Mouse (Mus musculus): ENCODE results near the gene Olfr498. TPM values are rescaled to one million over a fixed set of nuclear protein-coding genes. Genes with fewer than 3 reads are reported as not detected.

Olfr498 gene
- polyA plus RNA-seq (2014; fragmentation: Nextera tagmentation; extraction: Ambion mirVana): not detected in 2 replicates

- H3K4me2 ChIP-seq: no peak within 1 kb of the TSS
- H3K4me3 ChIP-seq (ENCODE audit: low read depth, low read length): no peak within 1 kb of the TSS
- H3K4me1 ChIP-seq (ENCODE audit: control insufficient read depth, insufficient read depth, low read length): no peaks in the 10 kb centered on the region
- no peaks in the 10 kb centered on the region for H3K27me3 ChIP-seq (ENCODE audit: control insufficient read depth, insufficient read depth, low read length)
- WGBS (ENCODE audit: insufficient replicate concordance): 88% methylated on average over 1 of the region's 1 CpGs
- no peaks in the 10 kb centered on the region for H3K9me3 ChIP-seq (replicated peaks; ENCODE audit: control insufficient read depth, low read length)
- no peak for ATAC-seq (replicated peaks; ENCODE audit: insufficient number of reproducible peaks, low FRiP score, low TSS enrichment)
- no peak within 1 kb of the TSS for H3K9ac ChIP-seq (ENCODE audit: low read depth, low read length)
- H3K36me3 ChIP-seq (ENCODE audit: control insufficient read depth, insufficient read depth, low read length): no peaks in the 10 kb centered on the region
- no peak within 1 kb of the TSS for H3K27ac ChIP-seq (ENCODE audit: low read depth, low read length)
These were observed at the start of gene Olfr498 for GRCm38 (mm10) chr7:108465026-108465425. Olfr498 (plus strand) TSS chr7:108465326.

- ATAC-seq (replicated peaks; ENCODE audit: insufficient number of reproducible peaks, low FRiP score, low TSS enrichment): no peak
- no peak within 1 kb of the TSS for H3K4me3 ChIP-seq (ENCODE audit: low read depth, low read length)
- H3K36me3 ChIP-seq (ENCODE audit: control insufficient read depth, insufficient read depth, low read length): no peaks in the 10 kb centered on the region
- H3K4me2 ChIP-seq: no peak within 1 kb of the TSS
- H3K27ac ChIP-seq (ENCODE audit: low read depth, low read length): no peak within 1 kb of the TSS
- H3K9ac ChIP-seq (ENCODE audit: low read depth, low read length): no peak within 1 kb of the TSS
- H3K27me3 ChIP-seq (ENCODE audit: control insufficient read depth, insufficient read depth, low read length): no peaks in the 10 kb centered on the region
- no peaks in the 10 kb centered on the region for H3K4me1 ChIP-seq (ENCODE audit: control insufficient read depth, insufficient read depth, low read length)
- no peaks in the 10 kb centered on the region for H3K9me3 ChIP-seq (replicated peaks; ENCODE audit: control insufficient read depth, low read length)
- WGBS (ENCODE audit: insufficient replicate concordance): 62% methylated on average over 2 of the region's 2 CpGs
These were observed 45.0 kb upstream of the Olfr498 start, which contains the start of gene Olfr497 for GRCm38 (mm10) chr7:108420121-108420520. Olfr497 (plus strand) TSS chr7:108420421.

Other genes with a start within 250 kb of the Olfr498 start
- gene Olfr488, start 207.0 kb upstream of the Olfr498 start, polyA plus RNA-seq (2014; fragmentation: Nextera tagmentation; extraction: Ambion mirVana): not detected in 2 replicates
- gene Olfr490, start 176.4 kb upstream of the Olfr498 start, polyA plus RNA-seq (2014; fragmentation: Nextera tagmentation; extraction: Ambion mirVana): not detected in 2 replicates
- not detected in 2 replicates for gene Olfr491, start 151.9 kb upstream of the Olfr498 start, polyA plus RNA-seq (2014; fragmentation: Nextera tagmentation; extraction: Ambion mirVana)
- gene Olfr492, start 141.7 kb upstream of the Olfr498 start, polyA plus RNA-seq (2014; fragmentation: Nextera tagmentation; extraction: Ambion mirVana): not detected in 2 replicates
- not detected in 2 replicates for gene Olfr493, start 118.3 kb upstream of the Olfr498 start, polyA plus RNA-seq (2014; fragmentation: Nextera tagmentation; extraction: Ambion mirVana)
- not detected in 2 replicates for gene Olfr494, start 100.0 kb upstream of the Olfr498 start, polyA plus RNA-seq (2014; fragmentation: Nextera tagmentation; extraction: Ambion mirVana)
- gene Olfr495, start 72.2 kb upstream of the Olfr498 start, polyA plus RNA-seq (2014; fragmentation: Nextera tagmentation; extraction: Ambion mirVana): not detected in 2 replicates
- gene Olfr497, start 44.9 kb upstream of the Olfr498 start, polyA plus RNA-seq (2014; fragmentation: Nextera tagmentation; extraction: Ambion mirVana): not detected in 2 replicates
- gene Olfr502, start 59.7 kb downstream of the Olfr498 start, polyA plus RNA-seq (2014; fragmentation: Nextera tagmentation; extraction: Ambion mirVana): not detected in 2 replicates
- not detected in 2 replicates for gene Olfr503, start 79.2 kb downstream of the Olfr498 start, polyA plus RNA-seq (2014; fragmentation: Nextera tagmentation; extraction: Ambion mirVana)
- not detected in 2 replicates for gene Olfr504, start 100.5 kb downstream of the Olfr498 start, polyA plus RNA-seq (2014; fragmentation: Nextera tagmentation; extraction: Ambion mirVana)
- not detected in 2 replicates for gene Olfr506, start 145.5 kb downstream of the Olfr498 start, polyA plus RNA-seq (2014; fragmentation: Nextera tagmentation; extraction: Ambion mirVana)
- not detected in 2 replicates for gene Olfr507, start 156.5 kb downstream of the Olfr498 start, polyA plus RNA-seq (2014; fragmentation: Nextera tagmentation; extraction: Ambion mirVana)
- not detected in 2 replicates for gene Olfr508, start 164.7 kb downstream of the Olfr498 start, polyA plus RNA-seq (2014; fragmentation: Nextera tagmentation; extraction: Ambion mirVana)
- gene Olfr509, start 186.6 kb downstream of the Olfr498 start, polyA plus RNA-seq (2014; fragmentation: Nextera tagmentation; extraction: Ambion mirVana): not detected in 2 replicates
- not detected in 2 replicates for gene Olfr510, start 201.1 kb downstream of the Olfr498 start, polyA plus RNA-seq (2014; fragmentation: Nextera tagmentation; extraction: Ambion mirVana)
- gene Olfr512, start 248.0 kb downstream of the Olfr498 start, polyA plus RNA-seq (2014; fragmentation: Nextera tagmentation; extraction: Ambion mirVana): not detected in 2 replicates

All from heart, embryonic 11.5 days (tissue).